Mouse (Mus musculus): ENCODE data around the gene Ebf1. TPM values are rescaled to one million over a fixed set of nuclear protein-coding genes. Genes with fewer than 3 reads are reported as not detected.

Gene Ebf1
- total RNA-seq, 4 experiments from 2014 or later: 5.1 to 8.0 (median 6.2) TPM

- no peak for DNase-seq (ENCODE audit: low spot score in 2 of 2)
Measured at GRCm38 (mm10) chr11:44894798-44895197, 277.7 kb downstream of the Ebf1 start.

GRCm38 (mm10) chr11:44895893-44896292 lies 278.8 kb downstream of the Ebf1 start:
- DNase-seq (ENCODE audit: low spot score in 2 of 2): no peak

- DNase-seq (ENCODE audit: low spot score in 2 of 2): no peak
Measured at GRCm38 (mm10) chr11:44897140-44897665, 280.1 kb downstream of the Ebf1 start.

- no peak for DNase-seq (ENCODE audit: low spot score in 2 of 2)
Measured at GRCm38 (mm10) chr11:44899554-44899953, 282.4 kb downstream of the Ebf1 start.

DNA sequence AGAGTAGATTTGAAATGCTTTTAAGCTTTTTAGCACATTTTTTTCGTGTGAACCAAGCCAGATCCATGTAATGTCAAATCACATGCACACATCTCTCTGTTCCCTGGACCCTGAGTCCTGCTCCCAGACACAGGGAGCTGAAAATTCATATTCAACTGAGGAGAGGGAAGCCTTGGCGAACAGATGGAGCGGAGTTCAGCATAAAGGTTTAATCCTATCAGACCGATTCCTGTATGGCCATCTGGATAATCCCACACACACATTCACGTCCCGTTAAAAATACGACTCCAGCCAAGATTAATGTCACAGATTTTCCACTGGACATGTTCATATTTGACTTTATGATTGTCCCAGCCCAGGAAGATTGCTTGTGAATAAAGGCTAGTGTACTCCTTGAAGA lies 282.8 kb downstream of the Ebf1 start:
- no peak for DNase-seq (ENCODE audit: low spot score in 2 of 2)

DNA sequence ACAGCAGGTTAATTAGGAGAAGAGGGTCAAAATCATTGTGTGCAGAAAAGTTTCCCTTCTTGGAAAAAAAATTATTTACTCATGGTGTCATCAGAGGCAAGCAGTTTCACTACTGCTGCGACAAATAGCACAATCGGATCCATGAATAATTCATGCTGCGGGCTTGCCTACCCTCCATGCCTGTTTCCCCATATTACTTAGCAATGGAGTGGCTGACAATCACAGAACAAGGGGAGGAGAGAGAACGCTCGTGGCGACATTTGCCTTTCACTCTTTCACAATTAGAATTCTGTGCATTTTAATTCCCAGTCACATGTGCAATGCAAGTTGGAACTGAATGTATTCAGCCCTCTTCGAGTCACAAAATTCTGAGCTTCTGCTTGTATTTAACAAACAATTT lies 283.4 kb downstream of the Ebf1 start:
- DNase-seq (ENCODE audit: low spot score in 2 of 2): no peak

- no peak for DNase-seq (ENCODE audit: low spot score in 2 of 2)
Measured at GRCm38 (mm10) chr11:44901715-44902114, 284.6 kb downstream of the Ebf1 start.

DNA sequence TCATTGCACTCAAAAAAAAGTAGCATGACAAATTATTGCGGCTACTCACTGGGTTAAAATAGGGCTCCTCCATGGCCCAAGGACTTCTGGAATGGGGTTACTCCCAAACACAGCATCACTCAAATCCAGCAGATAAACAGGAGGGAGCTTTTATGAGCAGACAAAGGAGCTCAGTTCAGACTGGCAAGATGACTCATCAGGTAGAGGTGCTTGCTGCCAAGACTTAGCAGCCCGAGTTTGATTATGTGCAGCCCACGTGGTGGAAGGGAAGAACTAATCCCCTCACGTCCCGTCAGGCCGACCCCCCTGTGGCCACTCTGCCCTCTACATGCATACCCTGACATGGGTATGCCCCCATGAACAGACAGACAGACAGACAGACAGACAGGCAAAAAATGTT lies 285.0 kb downstream of the Ebf1 start:
- DNase-seq (ENCODE audit: low spot score in 2 of 2): no peak

DNA sequence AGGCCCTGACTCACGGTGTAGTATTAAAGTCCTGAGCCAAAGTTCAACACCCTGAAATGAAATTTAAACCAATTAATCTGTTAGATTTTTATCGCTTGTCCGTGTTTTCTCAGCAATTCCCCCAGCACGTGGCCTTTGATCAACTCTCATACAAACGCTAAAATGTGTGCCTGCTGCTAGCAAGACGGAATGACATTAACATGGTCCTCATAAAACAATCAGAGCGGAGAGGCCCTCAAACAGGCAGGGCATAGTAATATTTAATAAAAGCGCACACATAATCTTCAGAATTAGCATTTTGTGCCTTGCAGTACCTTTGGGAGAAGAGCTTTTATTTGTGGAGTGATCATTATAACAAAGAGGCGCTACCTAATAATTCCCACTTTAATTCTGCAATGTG lies 287.0 kb downstream of the Ebf1 start:
- DNase-seq (ENCODE audit: low spot score in 2 of 2): no peak

GRCm38 (mm10) chr11:44906456-44906855 lies 289.3 kb downstream of the Ebf1 start:
- DNase-seq (ENCODE audit: low spot score in 2 of 2): peak in 1 of 2 experiments; percentile 11

DNA sequence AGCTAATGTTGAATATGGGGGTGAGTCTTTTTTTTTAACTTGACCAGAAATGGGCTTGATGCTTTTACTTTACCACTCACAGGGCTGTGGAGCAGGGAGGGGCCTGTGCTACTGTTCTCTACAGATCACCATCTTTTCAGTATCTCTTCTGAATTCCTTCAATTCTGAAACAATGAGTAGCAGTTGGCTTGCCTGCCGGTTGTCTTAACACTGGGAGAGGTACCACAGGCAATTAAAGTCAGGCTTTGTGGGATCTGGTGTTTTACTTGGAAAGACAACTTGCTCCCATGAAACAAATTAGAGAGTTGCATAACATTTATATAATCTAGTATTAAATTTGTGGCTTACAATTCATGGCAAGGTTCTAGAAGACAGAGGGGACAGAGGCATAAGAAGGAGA lies 294.6 kb downstream of the Ebf1 start:
- DNase-seq (ENCODE audit: low spot score in 2 of 2): no peak

- no peak for DNase-seq (ENCODE audit: low spot score in 2 of 2)
Measured at GRCm38 (mm10) chr11:44913806-44914205, 296.7 kb downstream of the Ebf1 start.

GRCm38 (mm10) chr11:44917059-44917458 lies 299.9 kb downstream of the Ebf1 start:
- peak in 1 of 2 experiments; percentile 12 for DNase-seq (ENCODE audit: low spot score in 2 of 2)

- no peak for DNase-seq (ENCODE audit: low spot score in 2 of 2)
Measured at GRCm38 (mm10) chr11:44923138-44923537, 306.0 kb downstream of the Ebf1 start.

DNA sequence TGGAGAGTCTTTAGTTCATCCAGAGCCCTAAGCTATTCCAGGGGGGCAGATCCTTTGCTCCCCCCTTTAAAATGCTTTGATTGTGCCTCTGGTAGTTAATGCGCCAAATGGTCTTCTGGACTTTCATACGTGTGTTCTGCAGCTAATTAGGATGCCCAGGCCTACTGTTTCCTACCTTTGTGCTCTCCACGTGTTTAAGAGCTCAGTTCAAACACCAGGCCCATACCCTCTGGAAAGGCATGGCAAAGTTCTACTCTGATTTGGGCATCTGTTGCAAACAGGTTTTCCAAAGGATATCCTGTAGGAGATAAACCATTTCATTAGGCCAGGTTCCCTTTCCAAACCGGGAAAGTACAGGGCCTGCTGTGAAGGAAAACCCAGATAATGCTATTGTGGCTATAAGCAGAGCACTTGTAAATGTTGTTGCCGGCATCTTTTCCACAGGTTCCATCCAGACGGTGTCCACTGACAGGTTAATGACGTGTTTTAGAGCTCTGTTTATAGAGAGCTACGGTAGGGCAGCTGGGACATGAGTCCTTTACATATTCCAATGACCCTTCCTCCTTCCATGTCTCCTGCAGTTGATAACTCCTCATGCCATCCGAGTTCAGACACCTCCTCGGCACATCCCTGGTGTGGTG lies 306.9 kb downstream of the Ebf1 start:
- DNase-seq (ENCODE audit: low spot score in 2 of 2): no peak

DNA sequence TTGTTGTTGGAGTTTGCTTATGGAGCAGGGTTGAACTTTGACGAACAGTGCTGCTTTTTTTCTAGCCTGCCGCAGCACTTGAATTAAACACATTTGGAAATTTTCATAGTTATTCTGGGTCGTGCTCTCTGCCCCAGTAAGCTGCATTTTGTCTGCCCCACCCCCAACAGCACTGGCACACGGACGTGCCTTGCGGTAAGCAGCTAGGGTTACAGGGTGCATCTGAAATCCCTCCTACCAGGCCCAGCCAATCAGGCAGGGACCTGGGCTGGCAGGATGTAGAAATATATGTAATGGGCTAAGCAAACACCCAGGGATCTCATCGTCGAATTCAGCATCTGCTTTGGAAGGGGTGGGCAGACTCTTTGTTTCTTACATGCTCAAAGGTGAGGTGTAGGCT lies 307.8 kb downstream of the Ebf1 start:
- no peak for DNase-seq (ENCODE audit: low spot score in 2 of 2)

DNA sequence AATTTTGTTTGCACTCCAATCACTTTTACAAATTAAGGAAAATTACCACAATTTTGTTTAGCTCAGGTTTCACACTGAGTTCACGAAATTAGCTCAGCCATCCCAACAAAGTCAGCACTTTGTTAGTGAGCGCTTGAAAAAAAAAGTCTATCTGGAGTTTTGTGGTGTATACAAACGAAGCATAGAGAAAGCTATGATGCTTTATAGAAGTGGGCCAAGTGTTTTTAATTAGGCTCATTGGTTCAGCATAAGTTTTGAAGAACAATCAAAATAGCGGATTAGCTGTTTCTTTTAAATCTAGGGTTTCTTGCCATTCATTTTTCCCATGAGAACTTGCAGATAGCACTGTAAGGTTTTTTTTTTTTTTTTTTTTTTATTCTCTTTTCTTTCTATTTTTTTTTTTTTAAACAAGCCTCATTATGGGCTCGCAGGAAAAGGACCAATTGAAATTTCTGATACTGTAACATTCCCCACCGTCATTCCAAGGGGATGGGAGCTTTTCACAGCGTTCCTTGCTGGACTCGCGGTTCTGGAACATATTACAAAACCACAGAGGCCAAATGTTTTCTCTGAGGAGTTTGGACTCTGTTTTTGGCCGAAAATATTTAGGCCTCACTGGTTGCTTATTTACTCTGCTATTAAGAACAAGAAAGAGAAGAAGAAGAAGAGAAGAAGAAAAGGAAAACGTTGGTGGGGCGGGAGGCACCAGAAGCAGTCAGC lies 308.8 kb downstream of the Ebf1 start:
- peak in 1 of 2 experiments; percentile 8 for DNase-seq (ENCODE audit: low spot score in 2 of 2)

DNA sequence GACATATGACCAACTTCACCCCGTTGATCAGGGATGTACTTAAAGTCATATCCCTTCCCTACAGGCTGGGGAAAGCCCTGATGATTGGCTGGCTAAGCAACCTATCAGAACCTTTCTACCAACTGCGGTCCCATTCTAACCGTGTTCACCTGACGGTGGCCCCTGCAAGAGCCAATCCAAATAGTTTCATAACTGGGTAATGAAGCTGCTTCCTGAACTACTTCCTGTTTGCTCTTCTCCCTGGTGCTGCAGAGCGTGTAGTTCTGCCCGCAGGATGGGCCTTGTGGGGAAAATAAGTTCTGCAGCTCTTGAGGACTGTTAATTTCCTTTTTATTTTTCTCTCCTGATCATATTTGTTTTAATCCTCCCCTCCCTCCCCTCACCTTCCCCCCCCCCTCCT lies 311.3 kb downstream of the Ebf1 start:
- no peak for DNase-seq (ENCODE audit: low spot score in 2 of 2)

DNA sequence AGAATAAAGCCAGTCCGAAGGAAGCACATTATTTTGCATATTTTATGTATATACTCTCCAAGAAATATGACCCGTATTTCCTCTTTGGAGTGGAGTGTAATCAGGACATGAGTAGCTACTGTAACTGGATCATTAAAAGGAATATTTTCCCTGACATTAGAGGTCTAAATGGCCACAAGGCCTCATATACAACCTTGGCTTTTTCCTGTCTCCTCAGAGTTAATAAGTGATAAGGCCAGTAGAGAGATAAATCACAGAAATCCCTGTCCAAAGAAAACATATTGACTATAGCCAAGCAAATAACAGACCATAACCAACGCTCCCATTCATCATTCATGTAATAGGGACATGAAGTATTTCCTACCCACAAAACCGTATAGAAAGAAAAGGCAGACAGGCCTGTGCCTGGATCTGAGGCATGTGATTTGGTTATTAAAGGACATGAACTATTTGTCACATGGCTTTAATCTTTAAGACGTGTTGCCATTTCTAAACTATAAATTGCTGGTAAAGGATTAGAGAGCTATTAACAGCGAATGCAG lies 315.9 kb downstream of the Ebf1 start:
- no peak for DNase-seq (ENCODE audit: low spot score in 2 of 2)

DNA sequence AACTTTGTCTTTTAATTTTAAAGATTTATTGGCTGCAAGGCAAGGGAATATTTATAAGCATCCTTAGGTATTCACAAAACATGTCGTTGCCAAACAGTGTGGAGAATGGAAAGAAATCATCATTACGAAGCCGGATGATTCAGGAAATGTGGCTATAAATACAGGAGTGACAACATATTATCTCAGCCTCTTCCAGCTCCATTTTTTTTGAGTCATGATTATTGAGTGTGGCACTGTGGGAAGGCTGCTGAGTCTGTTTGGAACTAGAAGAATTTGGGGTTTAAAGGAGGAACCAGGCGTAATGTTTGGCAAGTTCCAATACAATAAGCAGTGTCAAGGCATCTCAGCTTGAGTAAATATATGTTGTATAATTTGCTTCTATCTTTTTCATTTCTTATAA lies 326.7 kb downstream of the Ebf1 start:
- no peak for DNase-seq (ENCODE audit: low spot score in 2 of 2)

DNA sequence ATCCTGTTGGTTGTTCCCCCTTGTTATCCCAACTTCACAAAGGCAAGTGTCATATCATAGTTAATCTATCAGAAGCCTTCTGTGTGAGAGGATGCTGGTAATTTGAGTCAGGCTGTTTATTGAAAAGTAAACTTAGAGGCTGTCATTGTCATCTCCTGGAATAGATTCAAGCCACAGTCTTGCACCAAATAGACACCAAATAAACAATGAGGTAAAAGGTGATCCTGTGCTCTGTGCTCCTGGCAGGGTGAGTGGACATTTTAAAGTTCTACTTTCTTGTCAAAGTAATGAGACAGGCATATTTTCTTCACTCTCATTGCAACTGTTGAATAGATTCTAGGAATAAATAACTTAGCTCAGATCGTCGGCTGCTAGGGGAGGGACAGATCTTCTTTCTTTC lies 327.3 kb downstream of the Ebf1 start:
- no peak for DNase-seq (ENCODE audit: low spot score in 2 of 2)

- peak in 1 of 2 experiments; percentile 20 for DNase-seq (ENCODE audit: low spot score in 2 of 2)
Measured at GRCm38 (mm10) chr11:44946618-44947017, 329.5 kb downstream of the Ebf1 start.

DNA sequence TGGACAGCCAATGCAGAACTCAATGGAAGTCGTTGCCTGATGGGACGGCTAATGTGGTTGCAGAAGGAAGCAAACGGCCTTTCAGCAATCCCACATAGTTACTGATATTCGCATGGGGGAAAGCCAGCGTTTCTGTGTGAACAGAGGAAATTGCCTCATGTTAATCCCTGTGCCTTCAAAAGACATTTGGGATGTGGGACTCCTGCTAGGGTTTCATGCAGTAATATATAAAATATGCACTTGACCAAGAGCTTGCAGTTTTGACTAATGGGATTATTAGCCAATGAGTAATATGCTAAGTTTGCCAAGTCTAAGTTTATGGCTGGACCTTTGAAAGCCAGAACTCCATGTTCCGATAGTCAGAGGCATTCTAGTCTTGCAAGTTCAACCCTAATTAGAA lies 331.4 kb downstream of the Ebf1 start:
- DNase-seq (ENCODE audit: low spot score in 2 of 2): no peak

Data from gastrocnemius, adult 8-10 months (tissue).